Mouse (Mus musculus): ENCODE results near the gene Olfr460. TPM values are rescaled to one million over a fixed set of nuclear protein-coding genes. Genes with fewer than 3 reads are reported as not detected.

Olfr460 gene
- polyA plus RNA-seq, 1 experiment from 2014 or later = not detected

GRCm38 (mm10) chr6:40613260-40613852 is 44.1 kb downstream of the Olfr460 start, which contains the start of gene Tas2r138:
Gene Tas2r138, minus strand, starts transcription at chr6:40613310.
- DNase-seq (ENCODE audit: low spot score) (no peak), ATAC-seq (ENCODE audit: low FRiP score, low TSS enrichment) (no peak)
- H3K4me1 ChIP-seq (replicated peaks; ENCODE audit: control insufficient read depth, insufficient read depth) = no peaks in the 10 kb centered on the region
- no peak within 1 kb of the TSS for H3K27ac ChIP-seq (replicated peaks)
- no peak within 1 kb of the TSS for H3K4me2 ChIP-seq (replicated peaks; ENCODE audit: low read depth)
- H3K9me3 ChIP-seq (ENCODE audit: control insufficient read depth, low read length) = no peaks in the 10 kb centered on the region
- H3K4me3 ChIP-seq (ENCODE audit: low read depth, low read length) = no peak within 1 kb of the TSS
- WGBS = 84% methylated on average over 4 of the region's 4 CpGs
- H3K36me3 ChIP-seq (ENCODE audit: control insufficient read depth, insufficient read depth, low read length) = no peaks in the 10 kb centered on the region
- H3K9ac ChIP-seq (ENCODE audit: low read length) = no peak within 1 kb of the TSS
- TF ChIP-seq CTCF (IDR thresholded peaks at IDR 0.05; ENCODE audit: low read depth) = no peak
- no peak for TF ChIP-seq EP300 (optimal IDR thresholded peaks at IDR 0.05)
- H3K27me3 ChIP-seq (ENCODE audit: control insufficient read depth, insufficient read depth, low read length) = no peaks in the 10 kb centered on the region

DNA sequence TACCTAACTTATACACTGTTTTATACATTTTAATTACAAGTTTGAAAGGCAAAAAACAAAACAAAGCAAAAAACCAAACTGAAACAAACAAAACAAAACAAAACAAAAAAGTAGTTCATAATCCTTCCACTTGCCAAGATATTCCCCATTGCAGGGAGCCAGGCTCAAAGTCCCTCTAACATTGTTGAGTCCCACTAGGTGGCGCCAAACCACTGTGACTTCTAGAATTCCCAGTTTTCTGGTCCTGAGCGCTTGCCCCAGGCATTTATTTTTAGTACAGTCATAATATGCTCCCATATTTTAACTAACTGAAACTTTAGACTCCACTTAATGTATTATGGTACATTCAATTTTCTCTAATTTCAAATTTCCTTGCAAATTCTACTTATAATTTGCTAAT is 48.7 kb downstream of the Olfr460 start:
- TF ChIP-seq EP300 (optimal IDR thresholded peaks at IDR 0.05) (no peak), CTCF (IDR thresholded peaks at IDR 0.05; ENCODE audit: low read depth) (peak; percentile 84)
- ATAC-seq (ENCODE audit: low FRiP score, low TSS enrichment) = no peak
- H3K27ac ChIP-seq (replicated peaks) = no peak overlapping the region
- peak; percentile 71 for DNase-seq (ENCODE audit: low spot score)
- no peaks in the 10 kb centered on the region for H3K36me3 ChIP-seq (ENCODE audit: control insufficient read depth, insufficient read depth, low read length)
- no peaks in the 10 kb centered on the region for H3K9me3 ChIP-seq (ENCODE audit: control insufficient read depth, low read length)
- WGBS = 10% methylated on average over 2 of the region's 2 CpGs
- no peaks in the 10 kb centered on the region for H3K27me3 ChIP-seq (ENCODE audit: control insufficient read depth, insufficient read depth, low read length)
- H3K4me2 ChIP-seq (replicated peaks; ENCODE audit: low read depth) = no peak overlapping the region
- no peaks in the 10 kb centered on the region for H3K4me1 ChIP-seq (replicated peaks; ENCODE audit: control insufficient read depth, insufficient read depth)
- H3K4me3 ChIP-seq (ENCODE audit: low read depth, low read length) = no peak overlapping the region
- no peak overlapping the region for H3K9ac ChIP-seq (ENCODE audit: low read length)

Other genes starting within 250 kb of the Olfr460 start
- gene Agk, start 244.3 kb upstream of the Olfr460 start, polyA plus RNA-seq (2015; fragmentation: Nextera tagmentation; extraction: Ambion mirVana) = 15.7 and 17.1 TPM in 2 replicates
- 11.0 TPM in 2 replicates for gene E330009J07Rik, start 133.4 kb upstream of the Olfr460 start, polyA plus RNA-seq (2015; fragmentation: Nextera tagmentation; extraction: Ambion mirVana)
- 0.05 TPM in 1 of 2 replicates, not detected in the other for gene Wee2, start 130.4 kb upstream of the Olfr460 start, polyA plus RNA-seq (2015; fragmentation: Nextera tagmentation; extraction: Ambion mirVana)
- gene Ssbp1, start 98.1 kb upstream of the Olfr460 start, polyA plus RNA-seq (2015; fragmentation: Nextera tagmentation; extraction: Ambion mirVana) = 89.2 and 93.6 TPM in 2 replicates
- not detected in 2 replicates for gene Tas2r137, start 78.3 kb upstream of the Olfr460 start, polyA plus RNA-seq (2015; fragmentation: Nextera tagmentation; extraction: Ambion mirVana)
- gene Tas2r108, start 76.0 kb upstream of the Olfr460 start, polyA plus RNA-seq (2015; fragmentation: Nextera tagmentation; extraction: Ambion mirVana) = 0.10 TPM in 1 of 2 replicates, not detected in the other
- gene Prss37, start 50.0 kb upstream of the Olfr460 start, polyA plus RNA-seq (2015; fragmentation: Nextera tagmentation; extraction: Ambion mirVana) = not detected in 2 replicates
- gene Olfr461, start 14.4 kb upstream of the Olfr460 start, polyA plus RNA-seq (2015; fragmentation: Nextera tagmentation; extraction: Ambion mirVana) = 0.04 TPM in 1 of 2 replicates, not detected in the other
- gene Clec5a, start 16.3 kb downstream of the Olfr460 start, polyA plus RNA-seq (2015; fragmentation: Nextera tagmentation; extraction: Ambion mirVana) = 1.1 and 1.2 TPM in 2 replicates
- not detected in 2 replicates for gene Tas2r138, start 43.8 kb downstream of the Olfr460 start, polyA plus RNA-seq (2015; fragmentation: Nextera tagmentation; extraction: Ambion mirVana)
- gene Mgam, start 59.3 kb downstream of the Olfr460 start, polyA plus RNA-seq (2015; fragmentation: Nextera tagmentation; extraction: Ambion mirVana) = 0.06 and 0.11 TPM in 2 replicates

Measured in stomach, postnatal 0 days (tissue).